Mouse (Mus musculus) megakaryocyte, embryonic 14.5 days (primary cell): ENCODE results near the gene Olfr430.

Experiments used
- FLI1 ChIP-seq: IDR thresholded peaks from 2 replicates; pipeline ENCODE4 v1.6.1; 2012; ENCODE audit warnings: low read length, inconsistent platforms, mixed read lengths
- GATA1 ChIP-seq: IDR thresholded peaks from 3 replicates; pipeline ENCODE4 v1.6.1; 2012; ENCODE audit warnings: mixed read lengths, low read length, inconsistent platforms, borderline replicate concordance

DNA sequence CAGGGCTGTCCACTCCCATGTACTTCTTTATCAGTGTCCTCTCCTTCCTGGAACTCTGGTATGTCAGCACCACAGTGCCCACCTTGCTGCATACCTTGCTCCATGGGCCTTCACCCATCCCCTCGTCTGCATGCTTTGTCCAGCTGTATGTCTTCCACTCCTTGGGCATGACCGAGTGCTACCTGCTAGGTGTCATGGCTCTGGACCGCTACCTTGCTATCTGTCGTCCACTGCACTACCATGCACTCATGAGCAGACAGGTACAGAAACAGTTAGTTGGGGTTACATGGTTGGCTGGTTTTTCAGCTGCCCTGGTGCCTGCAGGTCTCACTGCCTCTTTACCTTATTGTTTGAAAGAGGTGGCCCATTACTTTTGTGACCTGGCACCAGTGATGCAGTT is 15.9 kb upstream of the Olfr430 start:
- TF ChIP-seq GATA1, result no peak
- no peak for TF ChIP-seq FLI1
